Mouse (Mus musculus) lung, postnatal 0 days (tissue): Measurements from ENCODE around the gene Il24.

Experiments used
- CTCF ChIP-seq: IDR thresholded peaks from 2 replicates; pipeline ENCODE4 v1.5.1; 2016; ENCODE audit warnings: antibody characterized with exemption, mild to moderate bottlenecking
- EP300 ChIP-seq: IDR thresholded peaks from 2 replicates; pipeline ENCODE4 v1.6.1; 2016; ENCODE audit warnings: antibody characterized with exemption, mild to moderate bottlenecking, control low read depth

- peak; percentile 83 for TF ChIP-seq CTCF
- no peak for TF ChIP-seq EP300
These were observed 12.1 kb downstream of the Il24 start for GRCm38 (mm10) chr1:130875139-130875538.
